Mouse (Mus musculus) lung, embryonic 14.5 days (tissue): ENCODE data around the gene Aph1a. TPM values are rescaled to one million over a fixed set of nuclear protein-coding genes. Genes with fewer than 3 reads are reported as not detected.
A peak's percentile ranks its signal among the peaks of the same experiment; 100 is the strongest.

Experiments
- ATAC-seq: fragments of 200-750 bp; cut with Nextera tagmentation; 2 replicates; pipeline ENCODE4 v1.8.0; 2017; ENCODE audit warnings: mild to moderate bottlenecking, moderate TSS enrichment, moderate library complexity; ENCODE audit not compliant: insufficient read depth
- DNase-seq: peaks from one replicate; pipeline ENCODE4 v3.0.0-alpha.2; 2015
- H3K27ac ChIP-seq: fragments of 300-500 bp; sonication (generic); 2 replicates; pipeline ENCODE4 v1.5.1; 2014; ENCODE audit warnings: low read depth, mild to moderate bottlenecking, moderate library complexity
- H3K27me3 ChIP-seq: fragments of 300-500 bp; sonication (generic); 2 replicates; pipeline ENCODE4 v1.6.1; 2014; ENCODE audit warnings: low read length, control low read depth; ENCODE audit not compliant: insufficient read depth
- H3K36me3 ChIP-seq: fragments of 300-500 bp; sonication (generic); 2 replicates; pipeline ENCODE4 v1.6.1; 2014; ENCODE audit warnings: control low read depth; ENCODE audit not compliant: insufficient read depth
- H3K4me1 ChIP-seq: fragments of 300-500 bp; sonication (generic); 2 replicates; pipeline ENCODE4 v1.6.1; 2014; ENCODE audit warnings: antibody characterized with exemption, control low read depth; ENCODE audit not compliant: insufficient read depth
- H3K4me2 ChIP-seq: fragments of 300-500 bp; sonication (generic); 2 replicates; pipeline ENCODE4 v1.6.1; 2014; ENCODE audit warnings: mild to moderate bottlenecking
- H3K4me3 ChIP-seq: fragments of 300-500 bp; sonication (generic); 2 replicates; pipeline ENCODE4 v1.5.1; 2014; ENCODE audit warnings: low read depth, low read length
- H3K9ac ChIP-seq: fragments of 300-500 bp; sonication (generic); 2 replicates; pipeline ENCODE4 v1.6.1; 2014
- H3K9me3 ChIP-seq: fragments of 300-500 bp; sonication (generic); 2 replicates; pipeline ENCODE4 v1.6.1; 2016; ENCODE audit warnings: low read depth, low read length, control low read depth
- CTCF ChIP-seq: IDR thresholded peaks from 2 replicates; pipeline ENCODE4 v1.5.1; 2016; ENCODE audit warnings: antibody characterized with exemption, low read depth
- WGBS: fragments of 180-500 bp; shearing (Covaris S2); extraction: QIAGEN DNeasy Blood & Tissue Kit; methylation state at CpG from one replicate; pipeline ENCODE4 v1.1.7; 2014; 5-methylcytosine and 5-hydroxymethylcytosine counted together
- polyA plus RNA-seq: library from polyadenylated mRNA; unstranded; fragments of >200 nt; fragmentation: Nextera tagmentation; extraction: Ambion mirVana; gene quantifications from 2 replicates; pipeline ENCODE4 v1.2.1, GENCODE M21; 2014

Gene Aph1a
- polyA plus RNA-seq, 1 experiment from 2014 or later: 47.9 TPM

DNA sequence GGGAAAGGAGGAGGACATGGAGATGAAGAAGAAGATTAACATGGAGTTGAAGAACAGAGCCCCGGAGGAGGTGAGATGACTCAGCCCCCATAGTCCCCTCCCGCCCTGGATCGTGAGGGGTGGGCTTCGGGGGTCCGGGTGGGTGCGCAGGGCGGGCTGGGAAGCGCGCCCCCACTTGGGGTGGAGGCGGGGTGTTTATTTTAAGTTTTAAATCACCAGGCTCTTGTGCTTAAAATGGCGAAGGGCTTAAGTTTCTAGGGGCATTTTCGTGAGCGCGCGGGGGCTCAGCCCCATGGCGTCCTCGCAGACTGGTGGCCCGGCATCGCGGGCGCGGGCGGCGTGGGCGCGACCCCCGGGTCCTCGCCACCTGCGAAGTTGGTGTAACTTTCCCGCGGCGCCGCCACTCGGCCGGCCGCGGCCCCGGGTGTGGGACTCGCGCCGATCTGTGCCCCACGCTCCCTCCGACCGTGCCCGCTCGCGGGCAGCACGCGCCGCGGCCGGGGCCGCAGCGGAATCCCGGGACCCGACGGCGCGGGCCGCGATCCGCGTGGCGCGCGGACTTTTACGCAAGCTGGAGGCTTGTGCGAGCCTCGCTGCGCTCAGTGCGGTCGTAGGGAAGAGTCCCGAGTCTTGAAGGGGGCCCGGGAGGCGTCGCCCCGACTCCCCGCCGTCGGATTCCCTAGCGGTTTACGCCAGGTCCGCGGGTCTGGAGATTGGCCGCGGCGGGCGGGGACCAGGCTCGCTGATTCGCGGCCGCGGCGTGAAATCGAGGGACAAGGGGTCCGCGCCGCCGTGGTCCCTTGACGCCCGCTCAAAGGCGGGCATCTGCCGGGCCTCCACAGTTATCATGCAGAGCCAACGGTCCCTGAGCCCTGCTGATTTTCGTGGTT, 36.1 kb downstream of the Aph1a start:
- DNase-seq: peak; percentile 77
- under 1% methylated on average over 105 of the region's 105 CpGs for WGBS
- ATAC-seq: peak; percentile 32; the same call in 1 of the 2 replicates
- H3K4me3 ChIP-seq: peak overlapping the region; percentile 94
- TF ChIP-seq CTCF: no peak
- H3K4me1 ChIP-seq: no peaks in the 10 kb centered on the region
- peak overlapping the region; percentile 97 for H3K9ac ChIP-seq
- H3K4me2 ChIP-seq: peak overlapping the region; percentile 64
- peak overlapping the region; percentile 94 for H3K27ac ChIP-seq
- H3K9me3 ChIP-seq: no peaks in the 10 kb centered on the region
- H3K36me3 ChIP-seq: peaks cover 13% of the 10 kb centered on the region
- no peaks in the 10 kb centered on the region for H3K27me3 ChIP-seq

DNA sequence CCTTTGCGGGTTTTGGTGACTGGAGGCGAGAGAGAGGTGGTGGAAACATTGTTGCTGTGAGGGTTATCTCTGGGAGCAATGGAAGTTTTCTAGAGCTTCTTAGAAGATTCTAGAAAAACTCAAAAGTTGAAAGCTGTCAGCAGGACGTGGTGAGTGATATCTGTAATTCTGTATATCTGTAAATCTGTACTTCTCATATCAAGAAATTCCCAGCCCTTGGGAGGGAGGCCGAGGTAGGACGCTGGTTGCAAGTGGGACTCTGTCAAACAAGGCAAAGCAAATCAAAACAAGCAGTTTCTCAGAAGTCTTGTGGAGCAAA, 36.7 kb downstream of the Aph1a start:
- Histone ChIP-seq H3K4me3 (peak overlapping the region; percentile 94), H3K36me3 (peaks cover 19% of the 10 kb centered on the region), H3K9ac (peak overlapping the region; percentile 97), H3K9me3 (no peaks in the 10 kb centered on the region), H3K4me1 (no peaks in the 10 kb centered on the region), H3K4me2 (peak overlapping the region; percentile 64), H3K27me3 (no peaks in the 10 kb centered on the region), H3K27ac (peak overlapping the region; percentile 94)
- TF ChIP-seq CTCF: no peak
- DNase-seq: peak; percentile 43
- ATAC-seq: no peak
- WGBS: under 1% methylated on average over 5 of the region's 5 CpGs

DNA sequence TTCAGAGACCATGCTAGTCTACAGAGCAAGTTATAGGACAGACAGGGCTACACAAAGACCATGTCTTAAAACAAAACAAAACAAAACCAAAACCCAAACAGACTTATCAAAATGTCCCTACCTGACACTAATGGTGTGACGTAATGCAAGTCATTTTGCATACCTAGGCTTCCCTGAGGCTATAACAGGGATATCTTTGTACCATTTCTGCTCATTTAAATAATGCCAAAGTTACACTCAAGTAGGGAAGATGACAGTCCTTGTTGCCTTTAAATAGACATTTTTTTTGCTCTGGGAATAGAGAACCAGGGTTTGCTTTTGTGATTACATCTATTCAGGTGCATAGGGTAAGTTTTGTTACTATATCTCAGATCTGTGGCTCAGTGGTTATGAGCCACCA, 37.7 kb downstream of the Aph1a start:
- 78% methylated on average over 1 of the region's 1 CpGs for WGBS

DNA sequence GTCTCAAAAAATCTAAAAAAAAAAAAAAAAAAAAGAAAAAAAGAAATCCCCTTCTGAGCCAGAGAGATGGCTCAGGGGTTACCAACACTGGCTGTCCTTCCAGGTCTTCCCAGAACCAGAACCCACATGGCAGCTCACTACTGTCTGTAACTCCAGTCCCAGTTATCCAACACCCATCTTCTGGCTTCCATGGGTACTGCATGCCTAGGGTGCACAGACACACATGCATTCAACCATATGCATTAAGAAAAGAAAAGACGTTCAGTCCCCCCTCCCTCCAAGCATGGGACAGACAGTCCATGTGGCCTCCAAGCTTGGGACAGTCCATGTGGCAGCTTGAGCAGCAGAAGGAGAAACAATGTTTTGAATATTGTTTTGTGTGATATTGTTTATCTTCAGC, 38.4 kb downstream of the Aph1a start:
- WGBS: 70% methylated on average over 1 of the region's 1 CpGs
- no peak for DNase-seq

More for the DNA sequence above, 37.7 kb downstream of the Aph1a start:
- Histone ChIP-seq H3K4me1 (no peaks in the 10 kb centered on the region), H3K9me3 (no peaks in the 10 kb centered on the region), H3K9ac (no peak overlapping the region), H3K27me3 (no peaks in the 10 kb centered on the region), H3K27ac (no peak overlapping the region), H3K4me2 (peak overlapping the region; percentile 64), H3K36me3 (peaks cover 24% of the 10 kb centered on the region), H3K4me3 (no peak overlapping the region)
- no peak for TF ChIP-seq CTCF
- DNase-seq (no peak), ATAC-seq (no peak)

DNA sequence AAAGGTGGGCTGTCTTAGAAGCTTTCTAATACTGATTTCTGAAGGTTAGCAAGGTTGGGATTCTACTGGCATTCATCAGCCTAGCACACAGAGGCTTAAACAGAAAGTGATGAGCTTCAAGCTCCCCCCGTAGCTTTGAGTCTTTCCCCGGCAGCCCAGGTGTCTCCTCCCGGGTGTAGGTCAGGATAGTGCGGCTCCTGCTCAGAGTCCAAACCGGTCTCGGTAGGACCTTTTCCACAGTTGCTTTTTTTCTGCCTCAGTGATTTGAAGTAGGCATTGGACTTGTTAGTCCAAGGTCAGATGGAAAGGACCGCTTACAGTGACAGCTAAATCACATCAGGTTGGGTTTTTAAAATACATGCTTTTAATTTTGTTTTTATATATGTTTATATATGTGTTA, 38.8 kb downstream of the Aph1a start:
- H3K27me3 ChIP-seq: no peaks in the 10 kb centered on the region
- ATAC-seq (no peak), DNase-seq (no peak)
- no peaks in the 10 kb centered on the region for H3K9me3 ChIP-seq
- H3K9ac ChIP-seq: no peak overlapping the region
- 88% methylated on average over 7 of the region's 7 CpGs for WGBS
- H3K4me3 ChIP-seq: no peak overlapping the region
- no peak for TF ChIP-seq CTCF
- peaks cover 35% of the 10 kb centered on the region for H3K36me3 ChIP-seq
- no peak overlapping the region for H3K4me2 ChIP-seq
- no peaks in the 10 kb centered on the region for H3K4me1 ChIP-seq
- H3K27ac ChIP-seq: no peak overlapping the region

More for the DNA sequence above, 38.4 kb downstream of the Aph1a start:
- H3K4me2 ChIP-seq: no peak overlapping the region
- no peak overlapping the region for H3K4me3 ChIP-seq
- peak; percentile 30 for TF ChIP-seq CTCF
- H3K36me3 ChIP-seq: peaks cover 30% of the 10 kb centered on the region
- no peak overlapping the region for H3K27ac ChIP-seq
- H3K9me3 ChIP-seq: no peaks in the 10 kb centered on the region
- H3K9ac ChIP-seq: no peak overlapping the region
- no peak for ATAC-seq
- H3K27me3 ChIP-seq: no peaks in the 10 kb centered on the region
- H3K4me1 ChIP-seq: no peaks in the 10 kb centered on the region

DNA sequence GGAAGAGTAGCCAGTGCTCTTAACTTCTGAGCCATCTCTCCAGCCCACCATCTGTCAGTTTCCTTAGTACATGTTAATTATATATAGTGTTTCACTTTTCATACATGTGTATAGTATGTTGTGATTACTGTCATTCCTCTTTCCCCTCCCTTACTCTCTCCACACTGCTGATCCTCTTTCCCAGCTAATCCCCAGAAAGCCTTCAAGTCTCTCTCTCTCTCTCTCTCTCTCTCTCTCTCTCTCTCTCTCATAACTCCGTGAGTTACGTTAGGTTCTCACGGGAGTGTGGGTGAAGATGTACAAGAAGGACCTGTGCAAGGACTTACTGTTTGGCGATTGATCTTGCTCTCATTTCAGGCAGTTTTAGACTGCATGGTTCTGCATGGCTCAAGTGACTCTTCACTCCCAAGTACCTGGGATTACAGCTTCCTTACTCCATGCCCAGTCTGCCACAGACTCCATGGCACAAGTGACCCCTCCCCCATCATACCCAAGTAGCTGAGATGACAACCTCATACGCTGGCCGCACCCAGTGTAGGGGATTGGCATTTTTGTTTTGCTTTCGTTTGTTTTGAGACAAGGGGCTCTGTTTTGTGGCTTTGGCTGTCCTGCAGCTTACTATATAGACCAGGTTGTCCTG, 39.5 kb downstream of the Aph1a start:
- no peak for TF ChIP-seq CTCF
- Histone ChIP-seq H3K4me2 (no peak overlapping the region), H3K36me3 (peaks cover 41% of the 10 kb centered on the region), H3K27me3 (no peaks in the 10 kb centered on the region), H3K9me3 (no peaks in the 10 kb centered on the region), H3K27ac (no peak overlapping the region), H3K4me1 (no peaks in the 10 kb centered on the region), H3K9ac (no peak overlapping the region), H3K4me3 (no peak overlapping the region)
- WGBS: 84% methylated on average over 7 of the region's 7 CpGs
- DNase-seq: no peak
- ATAC-seq: no peak

DNA sequence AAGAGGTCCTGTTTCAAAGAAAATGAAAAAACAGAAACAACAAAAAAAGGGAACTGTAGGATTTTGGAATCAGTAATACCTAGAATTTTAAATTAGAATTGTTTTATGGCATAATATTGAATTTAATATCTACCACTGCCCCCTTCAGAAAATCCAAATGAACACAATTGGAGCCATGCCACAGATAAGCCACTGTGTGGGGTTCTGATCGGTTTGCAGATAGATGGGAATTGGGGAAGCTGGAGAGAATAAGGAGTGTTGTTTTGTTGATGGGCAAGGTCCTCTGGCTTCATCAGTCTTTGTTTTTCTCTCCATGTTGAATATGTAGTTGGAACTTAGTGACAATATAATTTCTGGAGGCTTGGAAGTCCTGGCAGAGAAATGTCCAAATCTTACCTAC, 40.7 kb downstream of the Aph1a start:
- H3K36me3 ChIP-seq: peaks cover 53% of the 10 kb centered on the region
- ATAC-seq (no peak), DNase-seq (no peak)
- no peaks in the 10 kb centered on the region for H3K4me1 ChIP-seq
- H3K27me3 ChIP-seq: no peaks in the 10 kb centered on the region
- no peak overlapping the region for H3K9ac ChIP-seq
- H3K27ac ChIP-seq: no peak overlapping the region
- WGBS: 85% methylated on average over 1 of the region's 1 CpGs
- TF ChIP-seq CTCF: no peak
- H3K9me3 ChIP-seq: no peaks in the 10 kb centered on the region
- no peak overlapping the region for H3K4me3 ChIP-seq
- no peak overlapping the region for H3K4me2 ChIP-seq
